ENCODE assay signal across 15 mouse cellular contexts in genomic region chr17:34021539-34022413, GRCm38 (mm10). TPM values are rescaled to one million over a fixed set of nuclear protein-coding genes. Genes with fewer than 3 reads are reported as not detected.
DNase-seq lines count a peak whose midpoint lies in the region; ATAC-seq and TF ChIP-seq lines count a peak whose summit lies in the region.
"Had no signal": no experiment of that assay in that cellular context is flagged by ENCODE, and none has a peak within 500 bp of the region (broad histone marks: within the 10 kb centered on the region; RNA-seq: fewer than 3 reads in every experiment).

No protein-coding gene starts in this region.

- H3K27me3 ChIP-seq in midbrain, embryonic 12.5 days = no peaks in the 10 kb centered on the region
- no peaks in the 10 kb centered on the region for H3K27me3 ChIP-seq in midbrain, postnatal 0 days (ENCODE audit: insufficient read depth, low read length)
- H3K27me3 ChIP-seq in liver, postnatal 0 days (ENCODE audit: insufficient read depth, low read length) = no peaks in the 10 kb centered on the region
- H3K27me3 ChIP-seq: hindbrain, embryonic 13.5 days; lung, embryonic 15.5 days; megakaryocyte, embryonic 14.5 days had no signal

- H3K27ac ChIP-seq in midbrain, embryonic 12.5 days (replicated peaks) = 0 out of 2 replicates have a peak overlapping the region, but pooled peaks have one; percentile 4
- H3K27ac ChIP-seq in midbrain, postnatal 0 days (ENCODE audit: low read depth, low read length) = no peak overlapping the region
- H3K27ac ChIP-seq in liver, postnatal 0 days (ENCODE audit: low read depth) = no peak overlapping the region
- H3K27ac ChIP-seq: hindbrain, embryonic 13.5 days; lung, embryonic 15.5 days had no signal

- H3K4me1 ChIP-seq in midbrain, embryonic 12.5 days = peaks cover 29% of the 10 kb centered on the region
- peaks cover 17% of the 10 kb centered on the region; the same call in 1 of the 2 replicates for H3K4me1 ChIP-seq in midbrain, postnatal 0 days (ENCODE audit: insufficient read depth, low read length)
- peaks cover 22% of the 10 kb centered on the region for H3K4me1 ChIP-seq in liver, postnatal 0 days (ENCODE audit: insufficient read depth)

- no peak for TF ChIP-seq EP300 in liver, postnatal 0 days (IDR thresholded peaks at IDR 0.05; ENCODE audit: low read depth)

- 0 out of 2 replicates have a peak overlapping the region, but pooled peaks have one; percentile 20 for H3K9ac ChIP-seq in midbrain, embryonic 12.5 days (replicated peaks)
- H3K9ac ChIP-seq in midbrain, postnatal 0 days (replicated peaks; ENCODE audit: low read length, poor library complexity, severe bottlenecking) = no peak overlapping the region
- H3K9ac ChIP-seq in liver, postnatal 0 days (replicated peaks) = no peak overlapping the region
- H3K9ac ChIP-seq: lung, embryonic 15.5 days had no signal

- H3K4me3 ChIP-seq in midbrain, embryonic 12.5 days = no peak overlapping the region
- H3K4me3 ChIP-seq in midbrain, postnatal 0 days (ENCODE audit: low read depth, low read length) = no peak overlapping the region
- H3K4me3 ChIP-seq in liver, postnatal 0 days (ENCODE audit: low read depth, low read length) = no peak overlapping the region
- H3K4me3 ChIP-seq: hindbrain, embryonic 13.5 days; lung, embryonic 15.5 days had no signal

- DNase-seq in adrenal gland, postnatal 25 days = peak; percentile 6
- DNase-seq in adrenal gland, adult 18-20 months (ENCODE audit: low spot score in 2 of 2) = no peak
- DNase-seq in gastrocnemius, postnatal 10 days = peak; percentile 13
- DNase-seq in gastrocnemius, postnatal 25 days = no peak
- DNase-seq in midbrain, postnatal 0 days (ENCODE audit: low spot score) = no peak
- peak; percentile 29 for DNase-seq in testis, postnatal 14 days (ENCODE audit: low spot score)
- DNase-seq in liver, postnatal 0 days = no peak
- DNase-seq: B cell, adult 2 months; cerebellum, adult 11 months; kidney, adult 18-20 months; thymus, adult 18-20 months had no signal

- 95% methylated on average over 23 of the region's 23 CpGs for WGBS in midbrain, embryonic 12.5 days
- 95% methylated on average over 23 of the region's 23 CpGs for WGBS in midbrain, postnatal 0 days
- WGBS in liver, postnatal 0 days (ENCODE audit: insufficient replicate concordance) = 92% methylated on average over 22 of the region's 23 CpGs

- H3K36me3 ChIP-seq in midbrain, embryonic 12.5 days = peaks cover 40% of the 10 kb centered on the region
- H3K36me3 ChIP-seq in midbrain, postnatal 0 days (ENCODE audit: insufficient read depth, low read length) = peaks cover 10% of the 10 kb centered on the region; the same call in 1 of the 2 replicates
- H3K36me3 ChIP-seq in liver, postnatal 0 days (replicated peaks; ENCODE audit: insufficient read depth, low read length) = peaks cover 20% of the 10 kb centered on the region

- H3K9me3 ChIP-seq in midbrain, embryonic 12.5 days = peaks cover 13% of the 10 kb centered on the region
- H3K9me3 ChIP-seq in midbrain, postnatal 0 days (ENCODE audit: low read length) = no peaks in the 10 kb centered on the region
- peaks cover 8% of the 10 kb centered on the region; the same call in 1 of the 2 replicates for H3K9me3 ChIP-seq in liver, postnatal 0 days (ENCODE audit: low read length)
- H3K9me3 ChIP-seq: hindbrain, embryonic 13.5 days had no signal

- no peak for ATAC-seq in midbrain, embryonic 12.5 days (ENCODE audit: low FRiP score, low read depth)
- ATAC-seq in midbrain, postnatal 0 days (ENCODE audit: low FRiP score) = no peak
- no peak for ATAC-seq in liver, postnatal 0 days

- H3K4me2 ChIP-seq in midbrain, embryonic 12.5 days (replicated peaks) = no peak overlapping the region
- no peak overlapping the region for H3K4me2 ChIP-seq in midbrain, postnatal 0 days (ENCODE audit: low read depth, low read length, poor library complexity, severe bottlenecking)
- H3K4me2 ChIP-seq in liver, postnatal 0 days (ENCODE audit: low read depth, low read length) = no peak overlapping the region
- H3K4me2 ChIP-seq: hindbrain, embryonic 13.5 days; lung, embryonic 15.5 days had no signal

- no peak for TF ChIP-seq CTCF in midbrain, postnatal 0 days (IDR thresholded peaks at IDR 0.05)
- no peak for TF ChIP-seq CTCF in liver, postnatal 0 days (IDR thresholded peaks at IDR 0.05; ENCODE audit: low read depth)

RNA-seq across cellular contexts. Expression of gene Ring1, which starts 2.7 kb away (rescaled TPM):
- total RNA-seq in adrenal gland, postnatal 25 days (2021) = 50.8 and 66.2 TPM in 2 replicates
- 10 to 100 TPM; 43.9 to 45.5 TPM for total RNA-seq in adrenal gland, adult 18-20 months (2021)
- total RNA-seq in gastrocnemius, postnatal 10 days (2021) = 10 to 100 TPM; 13.4 to 18.0 TPM
- 10 to 100 TPM; 10.1 to 12.3 TPM for total RNA-seq in gastrocnemius, postnatal 25 days (2021)
- polyA plus RNA-seq in midbrain, embryonic 12.5 days (2016; fragmentation: Nextera tagmentation; extraction: Ambion mirVana) = 25.2 and 27.0 TPM in 2 replicates
- total RNA-seq in midbrain, postnatal 0 days (2014; rRNA removed) = 19.5 and 23.4 TPM in 2 replicates
- polyA plus RNA-seq in midbrain, postnatal 0 days (2015; fragmentation: Nextera tagmentation; extraction: Ambion mirVana) = 17.3 and 19.5 TPM in 2 replicates
- 6.0 and 7.1 TPM in 2 replicates for polyA plus RNA-seq in liver, postnatal 0 days (2015; fragmentation: Nextera tagmentation; extraction: Ambion mirVana)

RNA-seq across cellular contexts. Expression of gene H2-Ke6, which starts 6.1 kb away (rescaled TPM):
- 239 TPM in 2 replicates for total RNA-seq in adrenal gland, postnatal 25 days (2021)
- 100 to 1,000 TPM; 246 to 274 TPM for total RNA-seq in adrenal gland, adult 18-20 months (2021)
- 10 to 100 TPM; 50.5 to 63.2 TPM for total RNA-seq in gastrocnemius, postnatal 10 days (2021)
- 10 to 100 TPM; 52.7 to 59.9 TPM for total RNA-seq in gastrocnemius, postnatal 25 days (2021)
- 110 and 131 TPM in 2 replicates for polyA plus RNA-seq in midbrain, embryonic 12.5 days (2016; fragmentation: Nextera tagmentation; extraction: Ambion mirVana)
- total RNA-seq in midbrain, postnatal 0 days (2014; rRNA removed) = 58.4 and 67.6 TPM in 2 replicates
- polyA plus RNA-seq in midbrain, postnatal 0 days (2015; fragmentation: Nextera tagmentation; extraction: Ambion mirVana) = 53.6 and 54.7 TPM in 2 replicates
- 49.1 and 51.6 TPM in 2 replicates for polyA plus RNA-seq in liver, postnatal 0 days (2015; fragmentation: Nextera tagmentation; extraction: Ambion mirVana)

RNA-seq across cellular contexts. Expression of gene Slc39a7, which starts 9.7 kb away (rescaled TPM):
- 149 and 162 TPM in 2 replicates for total RNA-seq in adrenal gland, postnatal 25 days (2021)
- total RNA-seq in adrenal gland, adult 18-20 months (2021) = 100 to 1,000 TPM; 131 to 156 TPM
- total RNA-seq in gastrocnemius, postnatal 10 days (2021) = 10 to 100 TPM; 64.1 to 75.4 TPM
- total RNA-seq in gastrocnemius, postnatal 25 days (2021) = 10 to 100 TPM; 41.5 to 45.7 TPM
- polyA plus RNA-seq in midbrain, embryonic 12.5 days (2016; fragmentation: Nextera tagmentation; extraction: Ambion mirVana) = 180 and 184 TPM in 2 replicates
- total RNA-seq in midbrain, postnatal 0 days (2014; rRNA removed) = 170 and 229 TPM in 2 replicates
- 152 and 156 TPM in 2 replicates for polyA plus RNA-seq in midbrain, postnatal 0 days (2015; fragmentation: Nextera tagmentation; extraction: Ambion mirVana)
- polyA plus RNA-seq in liver, postnatal 0 days (2015; fragmentation: Nextera tagmentation; extraction: Ambion mirVana) = 41.3 and 43.4 TPM in 2 replicates

RNA-seq across cellular contexts. Expression of gene Rxrb, which starts 9.8 kb away (rescaled TPM):
- 66.8 and 71.0 TPM in 2 replicates for total RNA-seq in adrenal gland, postnatal 25 days (2021)
- 10 to 100 TPM; 55.9 to 58.2 TPM for total RNA-seq in adrenal gland, adult 18-20 months (2021)
- total RNA-seq in gastrocnemius, postnatal 10 days (2021) = 10 to 100 TPM; 40.7 to 43.1 TPM
- 10 to 100 TPM; 34.9 to 36.3 TPM for total RNA-seq in gastrocnemius, postnatal 25 days (2021)
- 68.0 and 68.4 TPM in 2 replicates for polyA plus RNA-seq in midbrain, embryonic 12.5 days (2016; fragmentation: Nextera tagmentation; extraction: Ambion mirVana)
- total RNA-seq in midbrain, postnatal 0 days (2014; rRNA removed) = 53.6 and 61.2 TPM in 2 replicates
- 52.7 and 53.7 TPM in 2 replicates for polyA plus RNA-seq in midbrain, postnatal 0 days (2015; fragmentation: Nextera tagmentation; extraction: Ambion mirVana)
- 16.2 and 16.4 TPM in 2 replicates for polyA plus RNA-seq in liver, postnatal 0 days (2015; fragmentation: Nextera tagmentation; extraction: Ambion mirVana)

RNA-seq across cellular contexts. Expression of gene Col11a2, which starts 17.5 kb away (rescaled TPM):
- 0.91 and 3.0 TPM in 2 replicates for total RNA-seq in adrenal gland, postnatal 25 days (2021)
- total RNA-seq in adrenal gland, adult 18-20 months (2021) = 1 to 10 TPM; 1.4 to 1.9 TPM
- total RNA-seq in gastrocnemius, postnatal 10 days (2021) = 100 to 1,000 TPM in 1 of 2 experiments, 10 to 100 TPM in 1; 72.0 to 106 TPM
- 10 to 100 TPM in 1 of 2 experiments, 1 to 10 TPM in 1; 6.5 to 16.7 TPM for total RNA-seq in gastrocnemius, postnatal 25 days (2021)
- 2.3 and 4.0 TPM in 2 replicates for polyA plus RNA-seq in midbrain, embryonic 12.5 days (2016; fragmentation: Nextera tagmentation; extraction: Ambion mirVana)
- total RNA-seq in midbrain, postnatal 0 days (2014; rRNA removed) = 17.9 and 24.3 TPM in 2 replicates
- polyA plus RNA-seq in midbrain, postnatal 0 days (2015; fragmentation: Nextera tagmentation; extraction: Ambion mirVana) = 4.1 and 4.6 TPM in 2 replicates
- 0.21 and 0.47 TPM in 2 replicates for polyA plus RNA-seq in liver, postnatal 0 days (2015; fragmentation: Nextera tagmentation; extraction: Ambion mirVana)

Comparison
In these comparisons a context has a peak if more than half of its experiments do, and no peak if none do; other contexts are left out.
1. DNase-seq: peak in adrenal gland, postnatal 25 days (single experiment), gastrocnemius, postnatal 10 days (single experiment) and testis, postnatal 14 days (single experiment); none in adrenal gland, adult 18-20 months (0 of 2), gastrocnemius, postnatal 25 days (single experiment), midbrain, postnatal 0 days (single experiment) and liver, postnatal 0 days (single experiment).